Mouse (Mus musculus) limb, embryonic 14.5 days (tissue): ENCODE data around the gene Glyr1. TPM values are rescaled to one million over a fixed set of nuclear protein-coding genes. Genes with fewer than 3 reads are reported as not detected.

Experiments
- ATAC-seq: fragments of 200-750 bp; cut with Nextera tagmentation; 2 replicates; pipeline ENCODE4 v1.8.0; 2017; ENCODE audit warnings: low read depth, moderate number of reproducible peaks, moderate TSS enrichment; ENCODE audit not compliant: low FRiP score
- DNase-seq: peaks from one replicate; pipeline ENCODE4 v3.0.0-alpha.2; 2015; ENCODE audit warnings: low spot score
- H3K27ac ChIP-seq: fragments of 300-500 bp; sonication (generic); replicated peaks from 2 replicates; pipeline ENCODE4 v1.5.1; 2014; ENCODE audit warnings: low read depth, mild to moderate bottlenecking, low read length, moderate library complexity, mixed read lengths
- H3K27me3 ChIP-seq: fragments of 300-500 bp; sonication (generic); 2 replicates; pipeline ENCODE4 v1.6.1; 2014; ENCODE audit warnings: low read length, mixed read lengths; ENCODE audit not compliant: control insufficient read depth, insufficient read depth
- H3K36me3 ChIP-seq: fragments of 300-500 bp; sonication (generic); 2 replicates; pipeline ENCODE4 v1.6.1; 2014; ENCODE audit warnings: mild to moderate bottlenecking, low read length, moderate library complexity, mixed read lengths; ENCODE audit not compliant: control insufficient read depth, insufficient read depth
- H3K4me1 ChIP-seq: fragments of 300-500 bp; sonication (generic); 2 replicates; pipeline ENCODE4 v1.6.1; 2014; ENCODE audit warnings: antibody characterized with exemption, low read length, mixed read lengths; ENCODE audit not compliant: control insufficient read depth, insufficient read depth
- H3K4me2 ChIP-seq: fragments of 300-500 bp; sonication (generic); replicated peaks from 2 replicates; pipeline ENCODE4 v1.6.1; 2014; ENCODE audit warnings: low read depth, mild to moderate bottlenecking, low read length, moderate library complexity; ENCODE audit not compliant: severe bottlenecking
- H3K4me3 ChIP-seq: fragments of 300-500 bp; sonication (generic); replicated peaks from 2 replicates; pipeline ENCODE4 v1.5.1; 2014; ENCODE audit warnings: low read length
- H3K9ac ChIP-seq: fragments of 300-500 bp; sonication (generic); 2 replicates; pipeline ENCODE4 v1.6.1; 2014; ENCODE audit warnings: mild to moderate bottlenecking, low read depth, low read length, moderate library complexity; ENCODE audit not compliant: severe bottlenecking
- H3K9me3 ChIP-seq: fragments of 300-500 bp; sonication (generic); 2 replicates; pipeline ENCODE4 v1.6.1; 2016; ENCODE audit warnings: low read length; ENCODE audit not compliant: control insufficient read depth
- POLR2A ChIP-seq: fragments of 200-500 bp; IDR thresholded peaks from 2 replicates; pipeline ENCODE4 v1.8.0; 2012; ENCODE audit warnings: inconsistent platforms, mild to moderate bottlenecking, moderate library complexity, borderline replicate concordance; ENCODE audit not compliant: insufficient read depth, insufficient read length; ENCODE audit errors: extremely low read depth
- WGBS: fragments of 180-500 bp; shearing (Covaris S2); extraction: QIAGEN DNeasy Blood & Tissue Kit; methylation state at CpG from one replicate; pipeline ENCODE4 v1.1.7; 2014; 5-methylcytosine and 5-hydroxymethylcytosine counted together
- polyA plus RNA-seq, 2 experiments: library from polyadenylated mRNA; depleted of rRNA in 1 of 2; stranded (reverse) in 1 of 2; unstranded in 1 of 2; fragments of >200 nt; fragmentation: Nextera tagmentation in 1 of 2; extraction: Ambion mirVana in 1 of 2; gene quantifications; 2 replicates each; pipeline versions ENCODE4 v1.2.1 to v1.2.3; 2012 to 2014

Gene Glyr1
- polyA plus RNA-seq, 2 experiments, result 87.9 to 121 TPM

DNA sequence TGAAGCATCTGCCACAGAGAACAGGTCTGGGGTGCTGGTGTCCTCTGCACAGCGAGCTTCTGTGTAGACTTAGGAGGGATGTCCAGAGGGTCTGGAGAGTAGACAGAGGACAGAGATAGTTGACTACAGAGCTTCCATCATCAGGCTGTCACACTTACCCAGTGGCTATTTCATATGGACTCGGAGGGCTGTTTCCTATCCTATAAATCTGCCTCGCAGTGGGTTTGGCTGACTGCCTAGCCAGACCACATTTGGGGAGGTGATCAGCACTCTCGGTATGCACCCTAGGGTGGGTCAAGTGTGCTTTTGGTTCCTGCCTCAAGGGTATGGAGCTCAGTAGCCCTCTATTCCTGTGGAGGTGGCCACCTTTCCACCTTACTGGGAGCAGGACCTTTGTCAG is 35.5 kb upstream of the Glyr1 start:
- no peaks in the 10 kb centered on the region for H3K4me1 ChIP-seq
- no peak for TF ChIP-seq POLR2A
- ATAC-seq (no peak), DNase-seq (no peak)
- H3K9me3 ChIP-seq, result no peaks in the 10 kb centered on the region
- H3K27me3 ChIP-seq, result no peaks in the 10 kb centered on the region
- no peak overlapping the region for H3K4me2 ChIP-seq
- 71% methylated on average over 4 of the region's 4 CpGs for WGBS
- no peak overlapping the region for H3K9ac ChIP-seq
- H3K36me3 ChIP-seq, result peaks cover 68% of the 10 kb centered on the region
- H3K4me3 ChIP-seq, result no peak overlapping the region
- H3K27ac ChIP-seq, result no peak overlapping the region

DNA sequence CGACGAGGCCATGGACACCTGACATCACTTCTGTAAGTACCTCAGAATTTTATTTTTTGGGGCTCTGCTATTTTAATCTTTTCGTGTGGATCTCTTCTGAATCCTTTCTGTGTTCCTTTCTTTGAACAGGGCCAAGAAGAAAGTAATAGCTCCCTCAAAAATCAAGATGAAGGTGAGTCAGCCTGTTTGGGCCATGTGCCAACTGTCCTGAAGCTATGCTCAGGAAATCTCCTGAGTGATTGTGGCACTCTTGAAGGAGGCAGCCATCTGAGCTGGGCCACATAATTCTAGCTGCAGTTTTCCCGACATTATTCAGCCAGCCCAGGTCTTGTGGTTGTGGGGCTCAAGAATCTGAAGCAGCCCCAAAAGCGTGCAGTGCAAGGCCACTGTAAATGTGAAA is 24.7 kb upstream of the Glyr1 start:
- no peak for TF ChIP-seq POLR2A
- Histone ChIP-seq H3K4me3 (no peak overlapping the region), H3K9me3 (no peaks in the 10 kb centered on the region), H3K9ac (no peak overlapping the region), H3K36me3 (peaks cover 91% of the 10 kb centered on the region), H3K27ac (no peak overlapping the region), H3K4me1 (no peaks in the 10 kb centered on the region), H3K4me2 (no peak overlapping the region), H3K27me3 (no peaks in the 10 kb centered on the region)
- 89% methylated on average over 5 of the region's 5 CpGs for WGBS
- DNase-seq (no peak), ATAC-seq (no peak)

DNA sequence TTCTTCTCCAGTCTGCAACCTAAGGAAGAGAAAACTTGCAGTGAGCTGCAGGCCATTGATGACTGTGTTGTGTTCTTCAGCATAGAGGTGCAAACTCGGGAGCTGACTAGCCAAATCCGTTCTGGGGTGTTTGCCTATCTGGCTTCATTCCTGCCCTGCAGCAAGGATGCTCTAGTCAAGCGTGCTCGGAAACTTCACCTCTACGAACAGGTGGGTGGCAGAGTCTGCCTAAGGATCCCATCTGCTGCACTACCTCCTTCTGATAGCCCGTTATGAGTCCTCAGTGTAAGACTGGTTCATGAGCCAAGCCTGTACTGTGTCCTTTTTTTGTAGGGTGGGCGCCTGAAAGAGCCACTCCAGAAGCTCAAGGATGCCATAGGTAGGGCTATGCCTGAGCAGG is 22.3 kb upstream of the Glyr1 start:
- Histone ChIP-seq H3K9ac (no peak overlapping the region), H3K27ac (no peak overlapping the region), H3K27me3 (no peaks in the 10 kb centered on the region), H3K36me3 (peaks cover 78% of the 10 kb centered on the region), H3K9me3 (no peaks in the 10 kb centered on the region), H3K4me1 (no peaks in the 10 kb centered on the region), H3K4me2 (no peak overlapping the region), H3K4me3 (no peak overlapping the region)
- ATAC-seq (no peak), DNase-seq (no peak)
- WGBS, result 88% methylated on average over 7 of the region's 7 CpGs
- TF ChIP-seq POLR2A, result no peak

DNA sequence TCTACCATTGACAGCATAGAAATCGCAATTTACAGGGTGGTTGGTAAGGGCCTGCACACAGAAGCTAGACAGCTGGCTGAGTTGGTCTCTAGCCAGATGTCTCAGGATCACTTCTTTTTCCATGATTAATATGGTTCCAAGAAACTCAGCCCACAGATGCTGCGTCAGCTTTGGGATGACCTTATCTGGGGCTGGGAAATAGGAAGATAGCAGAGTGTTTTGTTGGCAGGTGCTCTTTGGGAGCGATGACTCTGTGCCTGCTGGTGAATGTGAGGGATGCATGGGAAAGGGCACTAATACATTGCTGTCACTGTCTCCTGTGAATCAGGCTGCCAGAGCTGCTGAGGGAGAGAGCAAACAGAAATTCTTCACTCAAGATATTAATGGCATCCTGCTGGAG is 20.7 kb upstream of the Glyr1 start:
- no peaks in the 10 kb centered on the region for H3K27me3 ChIP-seq
- H3K4me1 ChIP-seq, result no peaks in the 10 kb centered on the region
- WGBS, result 96% methylated on average over 3 of the region's 3 CpGs
- H3K27ac ChIP-seq, result no peak overlapping the region
- H3K36me3 ChIP-seq, result peaks cover 76% of the 10 kb centered on the region
- H3K9me3 ChIP-seq, result no peaks in the 10 kb centered on the region
- ATAC-seq (no peak), DNase-seq (no peak)
- no peak for TF ChIP-seq POLR2A
- no peak overlapping the region for H3K4me3 ChIP-seq
- no peak overlapping the region for H3K9ac ChIP-seq
- no peak overlapping the region for H3K4me2 ChIP-seq

DNA sequence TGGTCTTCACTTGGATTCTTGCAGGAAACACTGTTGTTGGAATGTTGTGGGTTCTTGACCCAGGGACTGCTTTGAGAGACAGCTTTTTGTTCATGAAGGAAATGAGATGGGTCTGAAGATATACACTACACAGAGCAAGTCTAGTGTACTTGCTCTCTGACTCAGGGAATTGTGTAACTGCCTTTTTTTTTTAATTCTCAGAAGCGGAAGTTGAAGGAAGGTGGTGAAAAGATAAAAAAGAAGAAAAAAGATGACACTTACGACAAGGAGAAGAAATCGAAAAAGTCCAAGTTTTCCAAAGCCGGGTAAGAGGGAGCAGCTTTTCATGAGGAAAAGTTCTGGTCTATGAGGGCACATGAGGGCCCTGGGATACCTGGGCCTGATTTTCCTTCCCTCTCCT is 13.8 kb upstream of the Glyr1 start:
- H3K4me1 ChIP-seq, result no peaks in the 10 kb centered on the region
- no peaks in the 10 kb centered on the region for H3K27me3 ChIP-seq
- no peak overlapping the region for H3K4me2 ChIP-seq
- no peak for ATAC-seq
- peaks cover 73% of the 10 kb centered on the region for H3K36me3 ChIP-seq
- H3K4me3 ChIP-seq, result no peak overlapping the region
- DNase-seq, result no peak
- WGBS, result 93% methylated on average over 4 of the region's 4 CpGs
- H3K27ac ChIP-seq, result no peak overlapping the region
- no peaks in the 10 kb centered on the region for H3K9me3 ChIP-seq
- no peak overlapping the region for H3K9ac ChIP-seq
- TF ChIP-seq POLR2A, result no peak

DNA sequence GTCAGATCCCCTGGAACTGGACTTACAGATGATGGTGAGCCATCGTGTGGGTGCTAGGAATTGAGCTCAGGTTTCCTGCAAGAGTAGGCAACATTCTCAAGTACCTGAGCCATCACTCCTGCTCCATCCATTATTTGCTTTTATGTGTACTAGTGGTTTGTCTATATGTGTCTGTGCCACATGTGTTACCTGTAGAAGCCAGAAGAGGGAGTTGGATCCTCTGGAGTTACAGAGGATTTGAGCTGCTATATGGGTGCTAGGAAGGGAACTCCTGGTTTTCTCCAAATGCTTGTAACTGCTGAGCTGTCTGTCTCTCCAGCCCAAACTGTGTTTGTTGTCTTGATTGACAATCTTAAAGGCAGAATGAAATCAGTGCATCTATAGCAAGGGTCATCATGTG is 8.5 kb upstream of the Glyr1 start:
- ATAC-seq (no peak), DNase-seq (no peak)
- Histone ChIP-seq H3K4me2 (no peak overlapping the region), H3K27me3 (no peaks in the 10 kb centered on the region), H3K9me3 (no peaks in the 10 kb centered on the region), H3K9ac (no peak overlapping the region), H3K27ac (no peak overlapping the region), H3K4me3 (no peak overlapping the region), H3K4me1 (no peaks in the 10 kb centered on the region), H3K36me3 (peaks cover 66% of the 10 kb centered on the region)
- TF ChIP-seq POLR2A, result no peak
- WGBS, result 95% methylated on average over 1 of the region's 1 CpGs
